Mouse (Mus musculus) regulatory T cell (primary cell): ENCODE measurements around the gene Rasl10a.

Source experiments
- in situ Hi-C: fragments of 300-600 bp; cut with MboI, MseI; formaldehyde crosslinking; loops from one replicate; pipeline ENCODE4 v1.15.1; 2025; ENCODE audit warnings: high pct_unique_total_duplicates

The Rasl10a gene

DNA sequence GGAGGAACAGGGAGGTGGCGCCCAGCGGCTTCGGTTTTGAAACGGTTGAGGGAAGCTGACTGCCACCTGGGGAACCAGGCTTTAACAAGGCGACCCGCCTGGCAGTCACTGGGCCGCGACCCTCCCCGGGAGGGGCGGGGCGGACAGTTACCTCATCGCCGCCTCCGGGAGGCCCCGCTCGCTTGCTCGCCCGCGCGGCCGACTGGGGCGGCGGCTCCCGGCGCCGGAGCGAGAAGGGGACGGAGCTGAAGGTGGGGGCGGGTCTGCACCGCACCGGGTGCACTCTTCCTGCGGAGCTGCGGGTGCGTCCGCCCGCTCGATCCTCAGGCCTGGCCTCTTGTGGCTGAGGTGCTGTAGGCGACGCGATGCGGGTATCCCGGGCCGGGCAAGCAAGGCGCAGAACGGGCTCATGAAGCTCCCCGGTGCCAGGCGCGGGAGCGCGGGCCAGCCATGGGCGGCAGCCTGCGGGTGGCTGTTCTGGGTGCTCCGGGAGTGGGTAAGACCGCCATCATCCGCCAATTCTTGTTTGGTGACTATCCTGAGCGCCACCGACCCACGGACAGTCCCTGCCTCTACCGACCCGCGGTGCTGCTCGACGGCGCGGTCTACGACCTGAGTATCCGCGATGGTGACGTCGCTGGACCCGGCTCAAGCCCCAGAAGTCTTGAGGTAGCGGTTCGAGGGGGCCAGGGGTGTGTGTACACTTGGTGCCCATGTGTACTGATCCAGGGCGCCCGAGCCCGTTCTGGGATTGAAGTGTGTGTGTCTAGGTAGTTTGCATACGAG lies at the start of gene Rasl10a:
Rasl10a (plus strand) TSS at position 273 of the 786 bp plus-strand sequence.
- in situ Hi-C loops, result no loop called here

DNA sequence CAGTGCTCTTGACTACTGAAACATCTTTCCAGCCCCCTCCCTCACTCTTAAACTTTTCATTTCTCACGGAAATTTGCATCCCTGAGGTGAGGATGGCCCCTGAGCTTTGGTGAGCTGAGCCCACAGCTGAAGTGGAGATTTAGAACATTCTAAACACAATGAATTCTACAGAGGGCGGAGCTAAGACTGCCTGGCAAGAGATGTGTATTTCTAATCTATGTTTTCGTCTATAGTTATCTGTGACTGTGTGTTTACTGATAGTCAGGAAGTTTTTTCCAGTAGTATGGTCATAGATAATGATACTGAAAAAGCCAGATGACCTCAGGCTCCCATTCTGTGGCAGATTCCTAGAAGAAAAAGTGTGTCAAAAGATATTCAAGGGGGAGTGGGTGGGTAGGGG lies 49.1 kb upstream of the Rasl10a start:
- in situ Hi-C loops, result no loop called here

GRCm38 (mm10) chr11:5009354-5010074 lies 48.4 kb upstream of the Rasl10a start:
- in situ Hi-C loops, result no loop called here

DNA sequence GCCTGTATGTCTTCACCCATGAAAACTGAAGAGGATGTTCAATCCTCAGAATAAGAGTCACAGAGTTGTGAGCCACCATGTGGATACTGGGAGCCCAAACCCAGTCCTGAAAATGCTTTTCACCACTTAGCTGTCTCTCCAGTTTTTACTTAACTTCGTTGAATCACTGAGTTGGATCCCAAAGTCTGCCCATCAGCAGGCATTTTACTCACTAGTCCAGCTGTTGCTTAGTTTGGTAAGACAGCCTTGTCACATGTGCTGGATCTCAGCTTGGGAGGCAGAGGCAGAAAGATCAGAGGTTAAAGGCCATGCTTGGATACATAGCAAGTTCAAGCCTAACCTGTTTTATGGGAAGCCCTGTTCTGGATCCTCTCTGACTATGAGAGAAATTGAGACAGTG lies 47.7 kb upstream of the Rasl10a start:
- in situ Hi-C loops, result no loop called here

- in situ Hi-C loops, result no loop called here
Measured at GRCm38 (mm10) chr11:5011480-5011879, 46.4 kb upstream of the Rasl10a start.

DNA sequence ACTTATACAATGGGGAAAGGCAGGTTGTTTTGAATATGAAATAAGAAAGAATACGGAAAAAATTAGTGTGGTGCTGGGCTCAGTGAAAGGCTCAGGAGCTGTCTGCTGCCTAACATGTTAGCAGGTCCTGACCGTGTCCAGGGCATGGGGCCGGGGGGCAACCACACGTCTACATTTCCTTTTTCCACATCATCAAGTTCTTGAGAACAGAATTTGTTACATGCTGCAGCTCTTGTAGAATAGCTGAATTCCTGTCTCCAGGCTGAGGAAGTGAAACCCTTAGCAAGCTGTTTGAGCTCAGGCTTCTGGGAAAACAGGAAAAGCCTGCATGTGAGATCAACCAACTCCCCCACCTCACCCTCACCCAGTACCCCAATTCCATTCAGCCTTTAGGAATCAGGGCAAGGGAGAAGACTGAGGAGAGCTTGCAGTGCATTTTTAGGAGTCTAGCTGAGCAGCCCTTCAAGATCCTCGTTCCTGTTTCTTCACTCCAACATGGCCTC lies 45.7 kb upstream of the Rasl10a start:
- in situ Hi-C loops, result no loop called here

DNA sequence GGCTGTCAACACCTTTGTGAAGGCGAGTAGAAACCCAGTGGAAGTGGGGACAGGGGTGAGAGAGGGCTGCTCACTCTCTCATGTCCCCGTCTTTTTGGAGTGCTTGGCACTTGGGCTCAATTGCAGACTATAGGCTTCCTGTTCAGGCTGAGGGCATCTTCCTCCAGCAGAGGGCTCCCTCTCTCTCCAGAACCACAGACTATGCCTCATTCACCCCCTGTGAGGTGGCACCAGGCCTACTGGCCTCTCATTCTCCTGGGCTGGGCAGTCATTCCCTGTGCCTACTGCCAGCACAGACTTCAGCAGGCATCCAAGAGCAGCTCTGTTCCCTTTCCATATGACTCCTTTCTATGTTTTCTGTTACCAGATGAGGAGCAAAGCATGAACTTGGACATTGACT lies 42.2 kb upstream of the Rasl10a start:
- in situ Hi-C loops, result no loop called here

DNA sequence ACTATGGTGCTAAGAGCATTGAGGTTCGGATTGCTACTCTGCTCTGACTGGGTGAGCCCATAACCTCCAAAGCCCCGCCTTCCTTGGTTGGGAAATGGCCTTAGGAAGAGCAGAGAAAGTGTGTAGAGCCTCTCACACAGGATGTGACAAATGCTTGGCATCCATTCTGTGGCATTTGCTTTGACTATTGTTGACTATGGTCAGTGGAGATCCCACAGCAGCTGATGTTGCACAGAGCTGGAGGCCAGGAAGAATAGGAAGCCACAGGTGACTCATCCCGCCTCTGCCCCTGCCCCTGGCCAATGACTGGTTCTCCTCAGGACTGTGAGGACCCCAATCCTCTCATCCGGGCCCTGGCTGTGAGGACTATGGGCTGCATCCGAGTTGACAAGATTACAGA lies 41.6 kb upstream of the Rasl10a start:
- in situ Hi-C loops, result no loop called here

DNA sequence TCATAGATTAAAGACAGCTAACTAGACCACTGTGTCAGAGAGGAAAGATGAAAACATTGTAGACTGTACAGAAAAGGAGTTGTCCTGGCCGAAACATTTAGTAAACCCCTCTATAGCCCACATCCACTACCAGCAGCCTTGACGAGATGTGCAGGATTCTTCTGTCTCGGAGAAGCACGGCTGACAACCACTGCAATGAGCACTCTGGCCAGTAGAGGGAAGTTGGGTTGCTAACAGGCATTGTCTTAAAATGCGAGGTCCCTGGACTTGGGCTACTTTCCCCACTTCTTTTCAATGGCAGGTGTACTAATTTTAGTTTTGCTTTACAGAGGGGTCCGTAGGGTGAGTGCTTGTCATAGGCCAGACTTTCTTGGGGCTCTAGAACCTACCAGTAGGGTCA lies 40.4 kb upstream of the Rasl10a start:
- in situ Hi-C loops, result no loop called here

DNA sequence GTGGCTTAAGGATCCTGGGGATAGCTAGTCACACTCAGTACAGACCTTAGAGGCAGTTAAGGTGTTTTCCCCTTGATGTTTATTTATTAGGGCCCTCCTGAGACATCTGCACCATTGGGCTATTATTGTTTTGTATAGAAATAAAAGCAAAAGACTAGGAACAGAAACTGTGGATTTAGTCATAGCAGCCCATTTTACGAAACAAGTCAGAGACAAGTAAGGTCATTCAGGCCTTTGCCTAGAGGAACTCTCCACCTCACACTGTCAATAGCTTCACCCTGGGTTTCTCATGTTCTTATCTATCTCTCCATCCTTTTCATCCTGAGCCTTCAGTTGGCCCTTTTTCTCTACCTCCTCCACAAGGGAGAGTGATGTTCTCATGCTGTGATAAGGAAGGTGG lies 32.8 kb upstream of the Rasl10a start:
- in situ Hi-C loops, result loop anchor here (5.0 kb wide), 1 partner anchor 83 kb away; no protein-coding TSS in a partner anchor

- in situ Hi-C loops, result loop anchor here (5.0 kb wide), 1 partner anchor 86 kb away; no protein-coding TSS in a partner anchor
Measured at GRCm38 (mm10) chr11:5028228-5028627, 29.7 kb upstream of the Rasl10a start.

DNA sequence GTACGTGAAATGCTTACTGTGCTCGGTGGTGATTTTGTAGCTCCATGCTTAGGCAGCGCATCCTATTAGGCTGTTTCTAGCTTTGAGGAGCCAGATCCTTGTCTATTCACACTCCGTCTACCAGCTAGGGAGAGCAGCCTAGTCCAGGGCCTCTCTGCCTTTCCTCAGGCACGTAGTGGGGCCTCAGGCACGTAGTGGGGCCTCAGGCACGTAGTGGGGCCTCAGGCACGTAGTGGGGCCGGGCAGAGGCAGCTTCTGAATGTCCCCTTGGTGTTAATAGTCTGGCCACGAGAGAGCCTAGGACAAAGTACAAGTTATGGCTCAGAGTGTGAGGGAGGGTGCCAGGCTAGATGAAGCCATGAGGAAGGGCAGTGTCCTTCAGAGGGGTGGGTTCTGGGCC lies 25.2 kb upstream of the Rasl10a start:
- in situ Hi-C loops, result no loop called here

DNA sequence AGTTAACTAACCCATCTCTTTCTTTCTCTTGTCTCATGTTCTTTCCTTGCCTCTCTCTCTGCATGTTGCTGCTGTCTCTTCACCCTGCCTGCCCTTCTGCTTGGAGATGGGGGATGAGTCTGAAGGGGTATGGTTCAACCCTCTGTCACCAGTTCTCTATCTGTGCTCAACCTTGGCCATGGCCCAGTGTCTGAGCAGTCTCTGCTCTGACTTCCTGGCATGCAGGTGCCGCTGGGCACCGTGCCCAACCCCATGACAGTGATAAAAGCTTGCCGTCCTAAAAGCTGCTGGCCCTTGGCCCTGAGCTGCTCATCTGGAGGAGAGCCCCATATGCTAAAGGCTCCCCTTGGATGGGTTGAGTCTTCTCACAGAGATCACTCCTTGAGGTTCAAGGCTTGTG lies 24.8 kb upstream of the Rasl10a start:
- in situ Hi-C loops, result no loop called here

DNA sequence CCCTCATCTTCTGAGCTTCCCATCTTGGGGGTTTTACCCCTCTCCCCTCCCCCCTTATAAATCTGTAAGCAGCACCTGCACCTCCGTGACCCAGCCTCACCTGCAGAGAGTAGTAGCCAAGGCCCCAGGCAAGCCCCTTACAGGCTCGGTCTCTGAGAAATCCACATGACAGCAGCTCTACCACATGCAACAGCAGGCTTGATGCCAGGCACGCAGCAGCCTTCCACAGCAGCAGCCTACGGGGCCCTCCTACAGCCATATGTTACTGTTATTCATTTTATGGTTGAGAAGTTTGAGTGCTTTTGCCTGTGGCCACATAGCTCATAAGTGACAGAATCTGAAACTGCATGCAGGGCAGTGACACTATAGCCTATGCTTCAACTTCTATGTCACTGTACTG lies 22.5 kb upstream of the Rasl10a start:
- in situ Hi-C loops, result no loop called here

- in situ Hi-C loops, result no loop called here
Measured at GRCm38 (mm10) chr11:5037146-5037854, 20.6 kb upstream of the Rasl10a start.

DNA sequence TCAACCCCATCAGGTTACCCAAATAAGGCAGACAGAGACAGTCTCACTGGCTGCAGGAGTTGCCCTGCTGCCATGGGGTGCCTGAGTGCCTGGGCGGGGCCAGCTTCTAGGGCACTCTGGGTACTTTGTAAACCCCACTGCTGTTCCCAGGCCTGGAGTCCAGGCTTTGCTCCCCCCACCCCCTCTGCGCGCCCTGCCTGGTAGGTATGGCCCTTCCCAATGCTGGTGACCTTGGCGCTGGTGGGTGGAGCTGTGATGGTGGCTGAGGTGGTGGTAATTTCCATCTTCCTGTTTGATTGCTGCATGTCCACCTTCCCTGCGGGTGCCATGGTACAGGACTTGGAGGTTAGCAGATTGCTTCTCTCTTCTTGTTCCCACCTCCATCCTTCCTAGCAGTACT lies 17.3 kb upstream of the Rasl10a start:
- in situ Hi-C loops, result no loop called here

GRCm38 (mm10) chr11:5041144-5041780 lies 16.7 kb upstream of the Rasl10a start:
- in situ Hi-C loops, result no loop called here

DNA sequence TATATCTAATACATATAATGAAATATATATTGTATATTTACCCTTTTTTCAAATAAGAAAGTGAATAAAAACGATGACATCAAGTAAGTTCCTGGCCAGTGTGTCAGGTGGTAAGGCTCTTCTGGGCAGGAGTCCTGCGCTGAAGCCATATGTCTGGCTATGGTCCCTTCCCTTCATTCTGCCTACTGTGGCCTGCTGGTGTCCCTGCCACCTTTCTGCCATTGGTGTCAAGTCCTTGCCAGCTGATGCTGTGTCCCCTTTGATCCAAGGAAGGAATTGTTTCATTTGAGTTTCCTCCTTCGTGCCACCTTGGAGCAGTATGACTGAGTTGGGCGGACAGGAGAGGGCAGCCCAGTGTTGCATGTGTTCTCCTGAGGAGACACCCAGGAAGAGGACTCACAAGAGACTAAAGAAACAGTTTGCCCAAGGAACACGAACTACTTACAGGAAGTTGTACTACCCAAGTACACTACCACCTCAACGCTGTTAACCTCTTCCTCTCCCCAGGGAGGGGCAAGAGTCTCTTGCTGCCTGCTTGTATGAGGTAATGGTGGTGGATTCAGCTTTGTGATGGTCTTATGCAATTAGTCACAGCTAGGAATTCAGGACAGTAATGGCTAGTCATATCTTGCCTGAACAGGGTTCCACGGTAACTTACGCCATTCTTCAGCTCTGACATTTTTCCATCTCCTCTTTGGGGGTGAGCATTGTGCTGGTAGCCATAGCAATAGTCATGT lies 15.1 kb upstream of the Rasl10a start:
- in situ Hi-C loops, result no loop called here

GRCm38 (mm10) chr11:5046321-5046926 lies 11.5 kb upstream of the Rasl10a start:
- in situ Hi-C loops, result no loop called here

DNA sequence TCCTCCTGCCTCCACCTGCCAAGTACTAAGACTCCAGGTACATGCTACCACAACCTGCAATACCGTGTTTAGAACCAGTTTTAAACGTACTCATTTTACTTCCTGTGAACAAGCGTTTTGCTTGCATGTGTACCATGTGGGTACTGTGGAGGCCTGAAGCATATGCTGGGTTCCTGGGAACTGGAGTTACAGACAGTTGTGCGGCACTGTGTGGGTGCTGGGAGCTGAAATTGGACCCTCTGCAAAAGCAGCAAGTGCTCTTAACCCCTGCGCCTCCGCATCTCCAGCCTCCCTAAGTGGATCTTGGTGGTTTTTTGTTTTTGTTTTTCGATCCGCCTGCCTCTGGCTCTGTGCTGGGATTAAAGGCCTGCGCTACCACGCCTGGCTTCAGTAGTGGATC lies 6.3 kb upstream of the Rasl10a start:
- in situ Hi-C loops, result no loop called here
